Mouse (Mus musculus) regulatory T cell (primary cell): Measurements from ENCODE around the gene Rabep1.

ENCODE experiments used
- in situ Hi-C: fragments of 300-600 bp; cut with MboI, MseI; formaldehyde crosslinking; loops from one replicate; pipeline ENCODE4 v1.15.1; 2025; ENCODE audit warnings: high pct_unique_total_duplicates

The Rabep1 gene

GRCm38 (mm10) chr11:70844559-70845456 is at the start of gene Rabep1:
Gene Rabep1, plus strand, starts transcription at chr11:70844778.
- in situ Hi-C loops = no loop called here

GRCm38 (mm10) chr11:70802208-70802864 is 42.2 kb upstream of the Rabep1 start:
- in situ Hi-C loops = no loop called here

GRCm38 (mm10) chr11:70802865-70803261 is 41.7 kb upstream of the Rabep1 start:
- in situ Hi-C loops = no loop called here

DNA sequence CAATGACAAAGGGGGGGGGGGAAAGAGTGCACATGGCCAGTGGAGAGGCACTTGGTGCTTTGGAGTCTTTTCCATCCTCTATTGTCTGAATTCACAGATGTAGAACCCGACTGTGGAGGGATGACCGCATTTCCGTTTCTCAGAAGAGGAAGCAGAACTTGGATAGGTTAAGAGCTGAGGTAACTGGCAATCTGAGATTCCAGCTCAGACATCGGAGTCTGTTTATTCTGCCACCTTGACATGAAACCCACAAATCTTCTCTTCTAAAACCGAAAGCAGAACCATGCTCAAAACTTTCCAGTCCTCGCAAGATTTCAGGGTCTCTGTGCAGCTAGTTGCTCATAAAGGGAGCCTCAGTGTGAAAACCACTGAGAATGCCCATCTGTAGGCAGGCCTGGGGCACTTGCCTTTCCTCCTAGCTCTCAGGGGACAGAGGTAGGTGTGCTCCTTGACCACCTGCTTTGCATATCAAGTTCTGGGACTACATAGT is 40.8 kb upstream of the Rabep1 start:
- in situ Hi-C loops = no loop called here

DNA sequence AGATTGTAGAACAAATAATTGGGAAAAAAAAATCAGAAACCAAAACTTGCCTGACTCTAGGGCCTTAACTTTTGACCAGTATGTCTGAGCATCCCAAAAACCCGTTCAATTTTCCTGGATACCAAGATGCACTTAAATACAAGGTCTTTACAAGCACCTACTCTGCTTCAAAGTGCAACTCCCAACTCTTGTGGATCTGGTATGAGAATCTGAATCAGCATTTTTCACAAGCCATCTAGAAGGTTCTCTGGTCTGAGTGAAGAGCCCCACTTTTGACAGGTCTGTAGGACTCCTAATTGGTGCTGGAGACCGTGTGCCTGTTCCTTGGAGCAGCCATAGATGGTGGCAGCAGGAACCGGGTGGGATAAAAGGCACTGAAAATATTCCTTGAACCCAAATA is 40.2 kb upstream of the Rabep1 start:
- in situ Hi-C loops = no loop called here

DNA sequence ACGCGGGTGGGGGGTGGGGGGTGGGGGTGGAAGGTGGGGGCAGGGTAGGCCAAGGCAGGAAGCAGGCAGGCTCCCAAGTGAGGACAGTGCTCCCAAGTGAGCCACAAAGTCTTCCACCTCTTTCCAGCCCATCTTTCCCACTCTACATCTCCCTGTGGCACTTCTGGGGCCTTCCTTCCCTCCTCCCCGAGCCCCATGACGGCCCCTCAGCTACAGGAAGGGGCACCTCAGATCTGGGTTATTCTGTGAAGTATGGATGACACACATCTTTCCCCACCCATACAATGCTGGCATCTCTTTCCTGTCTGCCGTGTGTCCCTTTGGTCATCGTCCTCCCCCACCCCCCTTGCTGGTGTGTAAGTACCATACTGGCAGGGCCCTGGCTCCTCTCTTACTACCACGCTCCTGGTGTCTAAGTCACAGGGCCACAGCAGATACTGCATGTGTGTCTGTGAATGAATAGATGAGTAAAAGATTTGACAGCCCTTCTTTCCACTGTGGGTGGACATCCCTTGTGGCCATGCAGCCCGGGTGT is 38.9 kb upstream of the Rabep1 start:
- in situ Hi-C loops = no loop called here

DNA sequence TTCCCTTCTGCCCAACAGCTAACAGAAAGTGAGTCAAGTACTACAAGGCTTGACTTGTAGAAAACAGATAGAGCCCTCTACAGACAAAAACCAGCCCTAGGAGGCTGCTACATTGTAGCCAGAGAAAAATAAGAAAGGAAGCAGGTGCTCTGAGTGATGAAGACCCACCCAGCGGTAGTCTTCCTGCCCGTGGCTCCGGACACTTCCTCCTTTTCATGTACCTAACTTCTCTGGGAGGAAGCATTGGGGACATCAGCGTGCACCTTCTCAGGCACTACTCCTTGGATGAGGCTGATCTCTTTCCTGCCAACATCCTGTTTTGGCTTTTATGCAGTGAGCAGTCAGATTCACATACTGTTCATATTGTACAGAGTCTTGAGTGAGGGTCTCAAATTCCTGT is 37.9 kb upstream of the Rabep1 start:
- in situ Hi-C loops = no loop called here

GRCm38 (mm10) chr11:70807630-70808029 is 36.9 kb upstream of the Rabep1 start:
- in situ Hi-C loops = no loop called here

DNA sequence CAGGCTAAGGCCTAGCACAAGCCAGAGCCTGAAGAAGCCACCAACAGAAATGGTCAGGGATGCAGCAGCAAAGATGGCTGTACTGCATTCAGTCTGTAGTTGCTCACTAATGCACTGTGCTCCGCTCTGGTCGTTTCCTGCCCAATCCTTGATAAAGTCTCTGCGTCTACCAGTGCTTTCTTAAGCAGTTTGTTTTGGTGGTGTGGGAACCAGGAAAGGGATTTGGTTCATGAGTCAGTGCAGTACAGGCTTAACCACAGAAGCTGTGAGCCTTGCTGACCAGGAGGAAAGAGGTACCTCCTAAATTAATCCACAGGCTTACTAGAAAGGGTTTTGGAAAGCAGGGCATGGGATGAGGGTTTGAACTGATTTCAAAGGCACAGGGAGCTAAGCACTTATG is 36.5 kb upstream of the Rabep1 start:
- in situ Hi-C loops = no loop called here

DNA sequence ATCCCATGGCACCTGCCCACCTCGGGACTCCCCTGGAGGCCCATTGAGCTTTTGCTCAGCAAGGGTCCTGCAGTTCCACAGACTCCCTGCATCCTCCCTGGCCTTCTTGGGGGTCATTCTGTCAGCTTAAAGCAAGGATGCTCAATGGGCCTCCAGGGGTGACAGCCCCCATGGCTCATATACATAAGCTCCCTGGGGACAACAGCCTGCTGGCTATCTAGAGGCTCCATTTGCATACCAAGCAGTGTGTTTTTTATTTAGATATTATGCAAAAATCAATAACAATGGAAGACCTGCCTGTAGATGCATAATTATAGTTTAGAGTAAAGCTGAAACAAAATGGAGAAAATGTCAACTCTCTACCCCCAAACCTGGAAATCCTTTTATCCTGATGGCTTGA is 35.6 kb upstream of the Rabep1 start:
- in situ Hi-C loops = no loop called here

GRCm38 (mm10) chr11:70811041-70811440 is 33.5 kb upstream of the Rabep1 start:
- in situ Hi-C loops = loop anchor here (5.0 kb wide), 1 partner anchor 34 kb away; no protein-coding TSS in a partner anchor

- in situ Hi-C loops = loop anchor here (5.0 kb wide), 1 partner anchor 34 kb away; no protein-coding TSS in a partner anchor
These were observed 32.9 kb upstream of the Rabep1 start for GRCm38 (mm10) chr11:70811471-70812240.

DNA sequence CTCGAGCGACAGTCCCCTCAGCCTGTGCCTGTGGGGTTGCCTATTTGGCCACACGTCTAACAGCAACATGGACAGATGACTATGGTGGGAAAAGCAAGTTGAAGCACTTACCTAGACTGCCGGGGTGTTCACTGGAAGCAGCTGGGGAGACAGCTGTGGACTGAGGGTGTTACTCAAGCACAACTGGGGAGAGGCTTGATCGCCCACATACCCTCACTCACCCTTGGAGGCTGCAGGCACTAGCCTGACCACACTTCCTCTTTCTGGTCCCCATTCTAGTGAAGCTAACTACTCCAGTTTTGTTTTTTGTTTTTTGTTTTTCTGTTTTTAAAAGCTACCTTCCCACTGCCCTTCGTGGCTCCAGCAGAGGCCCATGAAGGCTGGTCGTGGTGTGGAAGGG is 32.2 kb upstream of the Rabep1 start, which contains the start of gene Scimp:
Gene Scimp, minus strand, starts transcription at position 222 of the 400 bp plus-strand sequence.
- in situ Hi-C loops = loop anchor here (5.0 kb wide), 1 partner anchor 35 kb away; no protein-coding TSS in a partner anchor

DNA sequence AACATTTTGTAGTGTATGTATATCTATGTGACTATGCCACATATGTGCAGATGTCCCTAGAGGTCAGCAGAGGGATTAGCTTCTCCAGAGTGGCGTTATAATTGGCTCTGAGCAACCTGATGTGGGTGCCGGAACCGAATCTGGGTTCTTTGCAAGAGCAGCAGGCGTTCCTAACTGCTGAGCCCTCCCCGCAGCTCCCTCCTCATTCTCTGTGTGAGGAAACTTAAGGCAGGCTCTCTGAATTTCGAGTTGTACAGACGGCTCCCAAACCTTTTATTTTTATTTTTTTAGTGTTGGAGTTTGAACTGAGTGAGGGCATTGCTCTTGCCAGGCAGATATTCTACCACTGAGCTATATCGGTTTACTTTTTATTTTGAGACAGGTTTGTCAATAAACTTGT is 29.5 kb upstream of the Rabep1 start:
- in situ Hi-C loops = no loop called here

- in situ Hi-C loops = no loop called here
These were observed 29.0 kb upstream of the Rabep1 start for GRCm38 (mm10) chr11:70815498-70816078.

DNA sequence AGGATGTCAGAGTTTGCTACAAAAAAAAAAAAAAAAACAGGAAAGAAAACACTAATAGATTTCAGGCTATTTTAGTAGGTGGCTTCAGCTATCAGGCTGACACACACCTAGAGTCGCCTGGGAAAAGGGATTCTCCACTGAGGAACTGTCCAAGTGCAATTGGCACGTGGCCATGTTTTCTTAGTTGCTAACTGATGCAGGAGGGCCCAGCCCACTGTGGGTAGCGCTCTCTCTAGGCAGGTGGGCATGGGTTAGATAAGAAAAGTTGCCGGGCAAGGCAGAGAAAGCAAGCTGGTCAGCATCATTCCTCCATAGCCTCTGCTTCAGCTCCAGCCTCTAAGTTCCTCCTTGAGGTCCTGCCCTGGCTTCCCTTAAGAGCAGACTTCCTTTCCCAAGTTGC is 27.8 kb upstream of the Rabep1 start:
- in situ Hi-C loops = no loop called here

GRCm38 (mm10) chr11:70820120-70820519 is 24.5 kb upstream of the Rabep1 start:
- in situ Hi-C loops = no loop called here

- in situ Hi-C loops = no loop called here
These were observed 22.6 kb upstream of the Rabep1 start for GRCm38 (mm10) chr11:70821728-70822591.

DNA sequence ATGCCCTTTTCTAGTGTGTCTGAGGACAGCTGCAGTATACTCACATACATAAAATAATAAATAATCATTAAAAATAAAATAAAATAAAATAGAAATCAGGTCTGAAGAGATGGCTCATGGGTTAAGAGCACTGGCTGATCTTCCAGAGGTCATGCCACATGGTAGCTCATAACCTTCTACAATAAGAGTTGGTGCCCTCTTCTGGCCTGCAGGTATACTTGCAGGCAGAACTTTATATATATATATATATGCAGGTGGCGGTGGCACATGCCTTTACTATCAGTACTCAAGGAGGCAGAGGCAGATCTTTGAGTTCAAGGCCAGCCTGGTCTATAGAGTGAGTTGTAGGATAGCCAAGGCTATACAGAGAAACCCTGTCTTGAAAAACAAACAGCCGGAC is 18.4 kb upstream of the Rabep1 start:
- in situ Hi-C loops = no loop called here

DNA sequence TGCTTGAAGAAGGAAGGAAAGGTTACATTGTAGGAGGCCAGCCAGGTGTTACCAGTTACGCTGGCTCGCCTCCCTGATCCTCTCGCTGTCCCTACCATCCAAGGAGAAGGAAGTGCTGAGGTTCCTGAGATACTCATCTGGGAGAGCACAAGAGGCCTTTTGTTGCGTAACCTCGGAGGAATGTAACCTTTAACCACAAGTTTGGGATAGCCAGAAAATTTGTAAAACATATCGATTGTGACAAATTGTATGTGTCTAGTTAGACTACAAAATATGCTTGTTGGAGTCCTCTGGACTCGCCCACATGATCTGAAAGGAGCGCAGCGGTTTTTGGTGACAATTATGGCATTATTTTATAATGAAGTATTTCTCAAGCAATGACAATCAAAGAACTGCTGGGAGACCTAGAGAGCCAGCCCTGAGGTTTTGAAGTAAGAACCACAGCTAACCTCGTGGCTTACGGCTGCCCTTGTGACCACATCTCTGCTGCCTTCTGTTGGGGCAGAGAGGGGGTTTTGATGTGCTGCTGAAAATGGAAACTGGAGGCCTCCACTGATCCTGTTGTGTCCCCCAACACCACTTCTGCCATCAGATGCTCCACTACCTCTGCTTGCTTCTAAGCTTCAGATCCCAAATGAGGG is 15.5 kb upstream of the Rabep1 start:
- in situ Hi-C loops = no loop called here
